ENCODE assay signal across 35 mouse cellular contexts in the genomic region with DNA sequence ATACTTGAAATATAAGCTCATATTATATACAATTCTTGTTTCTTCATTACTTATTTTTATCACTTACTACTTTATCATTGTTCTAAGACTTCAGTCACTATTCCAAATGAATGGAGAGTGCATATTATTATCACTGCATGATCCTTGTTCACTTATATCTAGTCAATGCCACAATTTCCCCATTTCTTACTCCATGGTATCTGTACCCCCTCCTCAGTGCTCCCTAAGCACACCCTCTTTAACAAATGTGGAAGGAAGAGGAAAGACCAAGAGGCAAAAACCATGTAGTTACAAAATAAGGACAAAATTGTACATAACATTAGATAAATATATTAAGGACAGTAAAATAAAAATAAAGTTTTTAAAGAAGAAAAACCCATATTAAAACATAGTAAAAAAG.
"Had no signal": no experiment of that assay in that cellular context is flagged by ENCODE, and none has a peak within 500 bp of the region (broad histone marks: within the 10 kb centered on the region; RNA-seq: fewer than 3 reads in every experiment).

No protein-coding gene starts in this region.

- H3K9ac ChIP-seq: heart, embryonic 12.5 days; heart, embryonic 13.5 days; heart, embryonic 15.5 days; hindbrain, embryonic 12.5 days; hindbrain, embryonic 13.5 days; hindbrain, embryonic 14.5 days; hindbrain, embryonic 15.5 days; intestine, embryonic 15.5 days; kidney, embryonic 15.5 days had no signal

- H3K36me3 ChIP-seq: heart, embryonic 10.5 days; heart, embryonic 12.5 days; heart, embryonic 13.5 days; heart, embryonic 15.5 days; hindbrain, embryonic 10.5 days; hindbrain, embryonic 12.5 days; hindbrain, embryonic 13.5 days; hindbrain, embryonic 15.5 days; intestine, embryonic 15.5 days; kidney, embryonic 15.5 days had no signal

- H3K4me3 ChIP-seq: heart, embryonic 10.5 days; heart, embryonic 12.5 days; heart, embryonic 13.5 days; heart, embryonic 15.5 days; hindbrain, embryonic 10.5 days; hindbrain, embryonic 12.5 days; hindbrain, embryonic 13.5 days; hindbrain, embryonic 15.5 days; intestine, embryonic 15.5 days; kidney, embryonic 15.5 days; layer of hippocampus, adult 2 months had no signal

- H3K9me3 ChIP-seq: heart, embryonic 10.5 days; heart, embryonic 12.5 days; heart, embryonic 13.5 days; heart, embryonic 15.5 days; hindbrain, embryonic 10.5 days; hindbrain, embryonic 12.5 days; hindbrain, embryonic 13.5 days; hindbrain, embryonic 15.5 days; intestine, embryonic 15.5 days; kidney, embryonic 15.5 days had no signal

- DNase-seq: heart, postnatal 10 days; heart, postnatal 14 days; heart, postnatal 36 days; heart, postnatal 4 days; kidney, adult 11 months; kidney, adult 18-20 months; kidney, adult 2 months; kidney, adult 8-10 months; kidney, adult 9 months; kidney, postnatal 10 days; kidney, postnatal 14 days; kidney, postnatal 25 days; kidney, postnatal 36 days; kidney, postnatal 4 days; layer of hippocampus, adult 9-11 months; layer of hippocampus, postnatal 36 days had no signal

- H3K4me2 ChIP-seq: heart, embryonic 11.5 days; heart, embryonic 12.5 days; heart, embryonic 13.5 days; heart, embryonic 15.5 days; hindbrain, embryonic 12.5 days; hindbrain, embryonic 13.5 days; hindbrain, embryonic 14.5 days; hindbrain, embryonic 15.5 days; intestine, embryonic 15.5 days; kidney, embryonic 15.5 days had no signal

- ATAC-seq: hindbrain, embryonic 16.5 days; hindbrain, postnatal 0 days; inflammation-experienced regulatory T-cells, adult 6 months; intestine, embryonic 15.5 days; intestine, embryonic 16.5 days; intestine, postnatal 0 days had no signal

- H3K4me1 ChIP-seq: heart, embryonic 10.5 days; heart, embryonic 12.5 days; heart, embryonic 13.5 days; heart, embryonic 15.5 days; hindbrain, embryonic 10.5 days; hindbrain, embryonic 12.5 days; hindbrain, embryonic 13.5 days; hindbrain, embryonic 15.5 days; intestine, embryonic 15.5 days; kidney, embryonic 15.5 days had no signal

- H3K27ac ChIP-seq: heart, embryonic 10.5 days; heart, embryonic 13.5 days; heart, embryonic 15.5 days; hindbrain, embryonic 10.5 days; hindbrain, embryonic 12.5 days; hindbrain, embryonic 13.5 days; hindbrain, embryonic 14.5 days; hindbrain, embryonic 15.5 days; hindbrain, postnatal 0 days; intestine, embryonic 15.5 days; kidney, embryonic 15.5 days; kidney, postnatal 0 days; layer of hippocampus, adult 2 months had no signal

- H3K27me3 ChIP-seq: heart, embryonic 12.5 days; heart, embryonic 13.5 days; heart, embryonic 15.5 days; hindbrain, embryonic 12.5 days; hindbrain, embryonic 13.5 days; hindbrain, embryonic 15.5 days; intestine, embryonic 15.5 days; kidney, embryonic 15.5 days had no signal
